Mouse (Mus musculus) cerebellum, adult (tissue): ENCODE measurements around the gene Rpl23.
A peak's percentile ranks its signal among the peaks of the same experiment; 100 is the strongest.

Source experiments
- ATAC-seq: cut with Nextera tagmentation; 2 replicates; pipeline ENCODE4 v1.9.2; 2017; ENCODE audit warnings: mild to moderate bottlenecking, moderate library complexity, mixed read lengths; ENCODE audit not compliant: insufficient number of reproducible peaks, low FRiP score, low TSS enrichment

Gene Rpl23

DNA sequence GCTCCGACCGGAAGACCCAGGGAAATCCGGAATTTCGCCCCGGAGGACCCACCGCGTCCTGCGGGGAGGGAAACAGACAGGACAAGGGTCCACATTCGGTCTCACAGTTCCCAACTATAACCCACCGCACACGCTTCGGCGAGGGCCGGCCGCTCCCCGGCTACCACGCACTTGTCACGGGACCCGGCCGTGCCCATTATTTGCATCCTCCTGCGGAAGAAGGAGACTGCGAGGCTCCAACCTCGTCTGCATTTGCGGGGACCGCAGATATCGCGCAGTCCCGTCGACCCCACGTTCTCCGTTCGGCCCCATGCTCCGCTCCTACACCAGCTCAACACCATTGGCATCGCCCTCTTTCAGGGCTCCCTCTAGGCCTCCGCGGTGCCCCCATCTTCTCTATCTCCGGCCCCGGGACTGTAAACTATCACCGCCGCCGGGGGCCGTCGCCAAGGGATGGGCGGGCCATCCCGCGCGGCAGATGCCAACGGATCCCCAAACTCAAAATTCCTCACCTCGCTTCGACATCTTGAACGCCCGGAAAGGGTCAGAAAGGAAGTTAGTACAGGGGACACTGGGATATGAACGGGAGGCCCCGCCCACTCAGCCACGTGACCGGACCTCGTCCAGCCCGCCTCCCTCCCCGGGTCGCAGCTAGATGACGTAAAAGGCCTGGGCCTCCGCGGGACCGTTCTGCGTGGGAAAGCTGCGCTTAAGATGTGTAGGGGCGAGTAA is at the start of gene Rpl23:
TSS of gene Rpl23 (minus strand) at position 606 of the 732 bp plus-strand sequence.
- ATAC-seq, result peak; percentile 74; the same call in 1 of the 2 replicates

- ATAC-seq, result no peak
Observed at GRCm38 (mm10) chr11:97832001-97832400, 49.8 kb upstream of the Rpl23 start.

DNA sequence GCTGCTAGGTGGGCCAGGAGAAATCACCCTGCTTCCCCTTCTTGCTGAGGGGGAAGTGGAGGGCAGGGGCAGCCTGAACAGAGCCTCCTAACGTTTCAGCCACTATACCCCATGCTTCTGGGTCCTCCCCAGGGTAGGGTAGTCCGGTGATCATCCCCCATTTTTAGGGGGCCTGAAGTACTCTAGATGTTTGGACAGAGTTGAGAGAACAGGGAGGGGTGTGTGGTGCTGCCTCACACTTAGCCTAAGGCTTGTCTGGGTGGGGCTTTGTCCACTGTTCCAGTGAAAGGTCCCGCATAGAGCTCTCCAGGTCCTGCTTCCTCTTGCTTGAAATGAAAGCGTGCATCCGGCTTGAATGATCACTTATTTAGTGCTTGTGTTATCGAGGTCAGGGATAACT is 48.3 kb upstream of the Rpl23 start:
- ATAC-seq, result no peak

DNA sequence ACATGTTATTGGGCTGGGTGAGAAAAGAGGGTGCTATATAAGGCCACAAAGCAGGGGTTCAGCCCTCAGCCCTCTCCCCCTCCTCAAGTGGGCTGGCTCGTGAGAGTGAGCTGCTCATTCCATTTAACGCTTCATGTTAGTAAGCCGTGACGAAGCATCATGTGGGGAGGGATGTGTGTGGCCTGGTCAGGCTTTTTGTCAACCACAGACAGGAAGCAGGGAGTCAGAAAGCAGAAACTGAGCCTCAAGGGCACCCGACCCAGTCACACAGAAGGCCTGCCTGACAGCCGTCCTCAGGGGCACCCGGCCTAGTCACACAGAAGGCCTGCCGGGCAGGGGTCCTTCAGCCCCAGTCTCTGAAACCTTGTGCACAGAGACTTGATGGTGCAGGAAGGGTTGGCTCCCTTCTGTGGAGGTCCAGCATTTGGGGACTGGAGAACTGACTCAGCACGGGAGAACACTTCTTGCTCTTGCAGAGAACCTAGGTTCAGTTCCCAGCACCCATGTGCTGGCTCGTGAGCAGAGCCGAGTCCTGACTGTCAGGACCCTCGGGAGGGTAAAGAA is 47.8 kb upstream of the Rpl23 start:
- ATAC-seq, result no peak

GRCm38 (mm10) chr11:97829365-97829764 is 47.1 kb upstream of the Rpl23 start:
- no peak for ATAC-seq

- ATAC-seq, result no peak
Observed at GRCm38 (mm10) chr11:97827654-97828053, 45.4 kb upstream of the Rpl23 start.

DNA sequence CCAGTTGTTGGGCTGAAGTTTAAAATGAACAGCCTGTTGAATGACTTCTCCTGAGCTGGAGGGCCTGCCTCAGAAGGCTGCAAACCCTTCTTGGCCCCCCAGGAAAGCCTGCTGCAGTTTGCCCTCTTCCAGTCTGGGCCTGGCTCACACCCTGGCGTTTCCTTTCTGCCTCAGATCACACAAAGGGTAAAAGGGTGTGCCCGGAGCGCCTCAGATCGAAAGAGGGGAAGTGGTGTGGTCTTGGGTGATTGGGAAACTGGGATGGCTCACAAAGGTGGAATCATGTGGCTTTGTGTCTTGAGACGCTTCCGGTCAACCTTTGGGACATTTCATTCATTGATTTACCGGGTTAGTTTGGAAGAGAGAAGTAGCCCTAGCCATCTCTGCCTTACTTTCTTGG is 44.2 kb upstream of the Rpl23 start:
- ATAC-seq, result no peak

DNA sequence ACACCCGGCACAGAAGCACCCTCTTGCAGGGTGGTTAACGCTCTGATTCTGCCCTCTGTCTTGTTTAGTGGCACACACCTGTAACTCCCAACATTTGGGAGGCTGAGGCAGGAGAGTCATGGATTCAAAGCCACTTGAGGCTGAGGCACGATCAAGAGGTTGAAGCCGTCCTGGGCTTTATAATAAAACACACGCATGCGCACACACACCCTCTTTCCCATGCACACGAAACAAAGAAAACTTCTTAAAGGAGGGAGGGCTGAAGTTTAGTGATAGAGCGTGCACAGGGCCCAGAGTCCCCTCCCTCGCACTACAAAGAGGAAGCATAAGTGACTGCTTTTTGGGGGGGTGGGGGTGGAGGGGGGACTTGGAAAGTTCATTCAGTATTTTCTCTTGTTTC is 43.7 kb upstream of the Rpl23 start:
- ATAC-seq, result no peak

- ATAC-seq, result no peak
Observed at GRCm38 (mm10) chr11:97825295-97825694, 43.1 kb upstream of the Rpl23 start.

DNA sequence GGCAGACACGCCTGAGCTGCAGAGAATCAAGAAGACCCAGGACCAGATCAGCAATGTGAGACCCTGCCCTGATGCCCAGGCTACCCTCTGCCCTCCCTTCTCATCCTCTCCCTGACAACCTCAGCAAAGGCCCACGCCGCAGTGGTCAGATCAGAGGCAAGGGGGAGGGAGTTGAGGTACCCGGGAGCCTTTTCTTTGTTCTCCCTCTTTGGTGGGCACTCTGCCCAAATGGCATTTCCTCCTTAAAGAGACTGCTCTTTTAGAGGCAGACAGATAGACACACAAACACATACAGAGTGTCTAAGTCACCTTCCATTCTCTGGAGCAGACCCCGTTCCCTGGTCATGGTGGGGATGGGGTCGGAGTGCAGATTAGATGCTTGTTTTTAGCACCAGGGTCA is 42.7 kb upstream of the Rpl23 start:
- ATAC-seq, result no peak

DNA sequence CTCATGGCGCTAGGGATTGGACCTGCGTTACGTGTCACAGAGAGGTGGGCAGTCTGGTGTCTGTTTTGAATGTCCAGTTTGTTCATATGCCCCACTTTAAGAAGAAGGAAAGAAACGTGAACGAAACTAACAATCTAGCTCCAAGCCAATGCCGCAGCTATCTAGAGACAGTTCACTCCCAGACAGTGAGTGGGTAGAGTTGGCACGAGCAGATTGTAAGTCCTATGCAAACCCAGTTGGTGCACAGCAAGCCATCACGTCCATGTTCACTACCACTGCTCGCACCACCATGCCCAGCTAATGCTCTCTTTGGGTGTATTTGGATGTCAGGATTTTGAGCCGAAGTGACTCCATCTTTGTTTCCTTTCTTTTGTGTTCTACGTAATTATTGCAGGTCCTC is 41.9 kb upstream of the Rpl23 start:
- ATAC-seq, result no peak

DNA sequence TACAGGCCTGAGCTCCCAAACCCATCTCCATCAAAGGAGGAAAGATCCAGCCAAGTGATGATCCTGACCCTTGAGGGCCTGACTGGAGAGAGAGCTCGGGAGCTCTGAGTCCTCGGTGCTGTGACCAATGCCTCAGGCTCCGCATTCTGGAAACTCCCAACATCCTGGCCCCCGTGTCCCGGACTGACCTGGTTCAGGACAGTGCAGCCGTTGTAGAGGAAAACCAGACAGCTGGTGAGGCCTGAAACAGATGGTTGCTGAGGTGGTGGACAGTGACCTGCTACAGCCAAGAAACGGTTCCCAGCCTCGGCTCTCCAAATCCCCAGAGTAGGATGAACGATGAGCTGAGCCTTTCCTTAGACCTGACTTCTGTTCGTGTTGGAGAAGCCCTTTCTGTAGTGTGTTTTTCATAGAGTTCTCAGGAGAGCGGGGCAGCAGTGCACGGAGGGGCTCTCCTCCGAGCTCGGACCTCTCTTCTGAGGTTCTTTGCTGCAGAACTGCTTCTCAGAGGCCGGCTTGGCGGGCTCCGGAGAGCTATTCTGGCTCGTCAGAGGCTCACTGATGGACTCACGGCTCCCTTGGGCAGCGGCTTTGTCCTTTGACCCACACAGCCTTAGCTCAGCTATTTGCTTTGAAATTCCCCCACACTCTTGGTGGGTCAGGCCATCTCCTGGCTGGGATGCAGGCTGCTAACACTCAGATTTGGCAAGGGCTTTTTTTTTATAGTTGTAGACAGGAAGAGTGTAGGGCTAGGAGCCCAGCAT is 40.8 kb upstream of the Rpl23 start:
- ATAC-seq, result peak; percentile 57; the same call in 1 of the 2 replicates

GRCm38 (mm10) chr11:97821401-97822064 is 39.3 kb upstream of the Rpl23 start:
- no peak for ATAC-seq

- ATAC-seq, result no peak
Observed at GRCm38 (mm10) chr11:97820840-97821239, 38.6 kb upstream of the Rpl23 start.

- no peak for ATAC-seq
Observed at GRCm38 (mm10) chr11:97819923-97820322, 37.7 kb upstream of the Rpl23 start.

DNA sequence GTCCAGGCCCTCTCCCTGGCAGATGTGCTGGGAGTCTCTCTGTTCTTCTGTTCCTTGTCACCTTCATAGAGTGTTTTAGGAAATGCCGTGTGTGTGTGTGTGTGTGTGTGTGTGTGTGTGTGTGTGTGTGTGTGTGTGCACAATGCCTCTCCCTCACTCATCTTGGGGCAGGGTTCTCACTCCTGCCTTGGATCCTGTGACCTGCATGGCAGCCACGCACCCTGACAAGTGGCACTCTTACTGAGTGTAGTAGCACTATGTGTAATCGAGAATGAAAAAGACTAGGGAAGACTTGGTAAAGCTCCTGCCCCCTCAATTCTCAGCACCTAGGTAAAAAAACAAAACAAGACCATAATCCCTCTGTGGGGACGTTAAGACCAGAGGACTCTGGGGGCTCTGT is 36.9 kb upstream of the Rpl23 start:
- no peak for ATAC-seq

GRCm38 (mm10) chr11:97818571-97818970 is 36.3 kb upstream of the Rpl23 start:
- no peak for ATAC-seq

- ATAC-seq, result no peak
Observed at GRCm38 (mm10) chr11:97818003-97818402, 35.8 kb upstream of the Rpl23 start.

DNA sequence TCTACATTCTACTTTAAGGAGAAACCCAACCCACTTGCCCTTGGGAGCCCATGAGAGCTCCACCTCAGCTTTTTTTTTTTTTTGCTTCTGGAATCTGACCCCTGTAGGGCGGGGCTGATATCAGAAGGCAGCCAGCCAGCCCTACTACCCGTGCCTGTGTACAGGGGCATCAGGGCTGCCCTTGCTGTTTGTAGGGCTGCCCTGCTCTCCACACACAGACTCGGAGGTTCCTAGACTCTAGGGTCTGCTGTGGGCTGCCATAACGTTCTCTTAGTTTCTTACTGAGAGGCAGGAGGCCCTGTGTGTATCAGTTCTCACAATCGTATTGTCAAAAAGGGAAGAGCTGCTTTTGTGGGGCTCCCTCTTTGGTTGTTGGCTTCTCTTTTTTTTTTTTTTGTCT is 35.1 kb upstream of the Rpl23 start:
- ATAC-seq, result no peak

DNA sequence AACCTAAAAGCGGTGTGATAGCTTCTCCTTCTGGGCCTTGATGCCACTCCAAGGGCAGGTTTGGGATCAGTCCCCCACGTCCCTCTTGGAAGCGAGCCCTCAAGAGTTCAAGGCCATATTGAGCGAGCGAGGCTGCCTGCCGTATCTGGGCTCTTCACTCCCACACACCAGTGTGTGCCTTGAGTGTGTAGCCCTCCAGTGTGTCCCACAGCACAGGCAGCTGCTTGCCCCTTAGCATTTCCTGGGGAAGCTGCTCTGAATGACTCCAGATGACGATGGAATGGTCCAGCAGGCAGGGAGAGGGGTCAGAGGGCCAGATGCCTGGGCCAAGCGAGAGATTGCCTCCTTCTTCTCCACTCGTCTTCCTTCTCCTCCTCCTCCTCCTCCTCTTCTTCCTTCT is 34.7 kb upstream of the Rpl23 start:
- ATAC-seq, result no peak

GRCm38 (mm10) chr11:97816176-97816575 is 33.9 kb upstream of the Rpl23 start:
- no peak for ATAC-seq
